9 mouse cellular contexts compared by ENCODE assay signal in the genomic region with DNA sequence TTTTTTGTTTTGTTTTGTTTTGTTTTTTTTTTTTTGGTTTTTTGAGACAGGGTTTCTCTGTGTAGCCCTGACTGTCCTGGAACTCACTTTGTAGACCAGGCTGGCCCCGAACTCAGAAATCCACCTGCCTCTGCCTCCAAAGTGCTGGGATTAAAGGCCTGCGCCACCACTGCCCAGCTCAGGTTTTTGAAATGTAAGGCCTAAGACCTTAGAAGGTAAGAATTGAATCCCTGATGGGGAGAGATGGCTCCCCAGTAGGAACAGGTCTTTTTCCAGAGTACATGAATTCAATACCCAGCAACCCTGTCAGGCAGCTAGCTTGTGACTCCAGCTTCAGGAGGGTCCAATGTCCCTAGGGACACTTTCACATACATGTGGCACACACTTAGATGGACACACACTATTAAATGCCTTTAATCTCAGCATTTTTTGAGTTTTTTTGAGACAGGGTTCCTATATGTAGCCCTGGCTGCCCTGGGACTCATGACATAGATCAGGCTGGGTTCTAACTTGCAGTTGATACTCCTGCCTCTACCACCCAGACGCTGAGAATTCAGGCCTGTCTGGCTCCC. TPM values are rescaled to one million over a fixed set of nuclear protein-coding genes. Genes with fewer than 3 reads are reported as not detected.
DNase-seq lines count a peak whose midpoint lies in the region; ATAC-seq and TF ChIP-seq lines count a peak whose summit lies in the region.
"Had no signal": no experiment of that assay in that cellular context is flagged by ENCODE, and none has a peak within 500 bp of the region (broad histone marks: within the 10 kb centered on the region; RNA-seq: fewer than 3 reads in every experiment).

No protein-coding gene starts in this region.

- no peaks in the 10 kb centered on the region for H3K9me3 ChIP-seq in forebrain, embryonic 15.5 days
- no peaks in the 10 kb centered on the region for H3K9me3 ChIP-seq in liver, postnatal 0 days (ENCODE audit: low read length)
- H3K9me3 ChIP-seq: embryonic facial prominence, embryonic 12.5 days had no signal

- H3K36me3 ChIP-seq in forebrain, embryonic 15.5 days = peaks cover under 1% of the 10 kb centered on the region; the same call in 1 of the 2 replicates
- peaks cover 9% of the 10 kb centered on the region for H3K36me3 ChIP-seq in liver, postnatal 0 days (replicated peaks; ENCODE audit: insufficient read depth, low read length)

- H3K4me2 ChIP-seq in forebrain, embryonic 15.5 days (replicated peaks) = no peak overlapping the region
- no peak overlapping the region for H3K4me2 ChIP-seq in liver, postnatal 0 days (ENCODE audit: low read depth, low read length)

- DNase-seq in cerebellum, adult 9-10 months = peak; percentile 61
- DNase-seq in cerebellum, adult 11 months = no peak
- no peak for DNase-seq in layer of hippocampus, adult 2 months (ENCODE audit: low spot score in 2 of 2)
- DNase-seq in layer of hippocampus, postnatal 14 days (ENCODE audit: low spot score in 2 of 2) = no peak
- no peak for DNase-seq in liver, postnatal 0 days
- DNase-seq in layer of hippocampus, adult 9-10 months (ENCODE audit: low spot score) = no peak

- H3K9ac ChIP-seq in forebrain, embryonic 15.5 days (replicated peaks) = no peak overlapping the region
- H3K9ac ChIP-seq in liver, postnatal 0 days (replicated peaks) = peak overlapping the region; percentile 36; the same call in 1 of the 2 replicates
- H3K9ac ChIP-seq: embryonic facial prominence, embryonic 12.5 days had no signal

- peak overlapping the region; percentile 100 for H3K27ac ChIP-seq in layer of hippocampus, adult 2 months
- peak overlapping the region; percentile 98 for H3K27ac ChIP-seq in forebrain, embryonic 15.5 days (replicated peaks)
- peak overlapping the region; percentile 100 for H3K27ac ChIP-seq in liver, postnatal 0 days (ENCODE audit: low read depth)

- TF ChIP-seq EP300 in liver, postnatal 0 days (IDR thresholded peaks at IDR 0.05; ENCODE audit: low read depth) = no peak

- H3K27me3 ChIP-seq in forebrain, embryonic 15.5 days = no peaks in the 10 kb centered on the region
- no peaks in the 10 kb centered on the region for H3K27me3 ChIP-seq in liver, postnatal 0 days (ENCODE audit: insufficient read depth, low read length)
- H3K27me3 ChIP-seq: embryonic facial prominence, embryonic 12.5 days had no signal

- no peak for ATAC-seq in forebrain, embryonic 15.5 days (replicated peaks)
- ATAC-seq in liver, postnatal 0 days = no peak
- no peak for ATAC-seq in megakaryocyte-erythroid progenitor cell, adult 5-6 weeks (replicated peaks; ENCODE audit: low FRiP score, low TSS enrichment, poor library complexity, severe bottlenecking)

- WGBS in forebrain, embryonic 15.5 days = 98% methylated on average over 3 of the region's 3 CpGs
- 81% methylated on average over 3 of the region's 3 CpGs for WGBS in liver, postnatal 0 days (ENCODE audit: insufficient replicate concordance)

- peaks cover 58% of the 10 kb centered on the region for H3K4me1 ChIP-seq in forebrain, embryonic 15.5 days
- peaks cover 40% of the 10 kb centered on the region for H3K4me1 ChIP-seq in liver, postnatal 0 days (ENCODE audit: insufficient read depth)

- no peak overlapping the region for H3K4me3 ChIP-seq in layer of hippocampus, adult 2 months
- no peak overlapping the region for H3K4me3 ChIP-seq in forebrain, embryonic 15.5 days
- H3K4me3 ChIP-seq in liver, postnatal 0 days (ENCODE audit: low read depth, low read length) = no peak overlapping the region

- TF ChIP-seq CTCF in layer of hippocampus, adult 2 months (conservative IDR thresholded peaks at IDR 0.05) = no peak
- no peak for TF ChIP-seq CTCF in liver, postnatal 0 days (IDR thresholded peaks at IDR 0.05; ENCODE audit: low read depth)

RNA-seq across cellular contexts. Expression of a gene that starts 1.0 kb away (rescaled TPM):
- 100 to 1,000 TPM; 713 to 818 TPM for total RNA-seq in layer of hippocampus, adult 2 months (2021)
- 100 to 1,000 TPM; 755 to 828 TPM for total RNA-seq in layer of hippocampus, postnatal 14 days (2021)
- 1,235 and 1,278 TPM in 2 replicates for polyA plus RNA-seq in forebrain, embryonic 15.5 days (2015; fragmentation: Nextera tagmentation; extraction: Ambion mirVana)
- polyA plus RNA-seq in liver, postnatal 0 days (2015; fragmentation: Nextera tagmentation; extraction: Ambion mirVana) = 369 and 531 TPM in 2 replicates
- 110 and 133 TPM in 2 replicates for total RNA-seq in megakaryocyte-erythroid progenitor cell, adult 5-6 weeks (2014; fragmentation: Nextera tagmentation)
- total RNA-seq in megakaryocyte-erythroid progenitor cell, adult 5-6 weeks (2017) = 202 and 258 TPM in 2 replicates

RNA-seq across cellular contexts. Expression of a gene that starts 1.9 kb away (rescaled TPM):
- total RNA-seq in layer of hippocampus, adult 2 months (2021) = not detected
- under 1 TPM; 0.28 to 0.52 TPM for total RNA-seq in layer of hippocampus, postnatal 14 days (2021)
- 0.55 TPM in 2 replicates for polyA plus RNA-seq in forebrain, embryonic 15.5 days (2015; fragmentation: Nextera tagmentation; extraction: Ambion mirVana)
- polyA plus RNA-seq in liver, postnatal 0 days (2015; fragmentation: Nextera tagmentation; extraction: Ambion mirVana) = 0.17 and 0.18 TPM in 2 replicates
- total RNA-seq in megakaryocyte-erythroid progenitor cell, adult 5-6 weeks (2014; fragmentation: Nextera tagmentation) = not detected in 2 replicates
- total RNA-seq in megakaryocyte-erythroid progenitor cell, adult 5-6 weeks (2017) = 0.56 TPM in 1 of 2 replicates, not detected in the other

RNA-seq across cellular contexts. Expression of a gene that starts 42.9 kb away (rescaled TPM):
- total RNA-seq in layer of hippocampus, adult 2 months (2021) = 10 to 100 TPM; 15.2 to 15.6 TPM
- 10 to 100 TPM; 12.4 to 13.8 TPM for total RNA-seq in layer of hippocampus, postnatal 14 days (2021)
- polyA plus RNA-seq in forebrain, embryonic 15.5 days (2015; fragmentation: Nextera tagmentation; extraction: Ambion mirVana) = 11.3 and 13.4 TPM in 2 replicates
- 3.3 and 3.4 TPM in 2 replicates for polyA plus RNA-seq in liver, postnatal 0 days (2015; fragmentation: Nextera tagmentation; extraction: Ambion mirVana)
- 21.2 and 34.5 TPM in 2 replicates for total RNA-seq in megakaryocyte-erythroid progenitor cell, adult 5-6 weeks (2014; fragmentation: Nextera tagmentation)
- total RNA-seq in megakaryocyte-erythroid progenitor cell, adult 5-6 weeks (2017) = 69.0 and 83.7 TPM in 2 replicates

RNA-seq across cellular contexts. Expression of a gene that starts 50.1 kb away (rescaled TPM):
- 10 to 100 TPM; 34.5 to 35.1 TPM for total RNA-seq in layer of hippocampus, adult 2 months (2021)
- total RNA-seq in layer of hippocampus, postnatal 14 days (2021) = 10 to 100 TPM; 46.1 to 54.3 TPM
- 27.7 and 28.5 TPM in 2 replicates for polyA plus RNA-seq in forebrain, embryonic 15.5 days (2015; fragmentation: Nextera tagmentation; extraction: Ambion mirVana)
- 105 and 109 TPM in 2 replicates for polyA plus RNA-seq in liver, postnatal 0 days (2015; fragmentation: Nextera tagmentation; extraction: Ambion mirVana)
- 71.7 and 85.8 TPM in 2 replicates for total RNA-seq in megakaryocyte-erythroid progenitor cell, adult 5-6 weeks (2014; fragmentation: Nextera tagmentation)
- total RNA-seq in megakaryocyte-erythroid progenitor cell, adult 5-6 weeks (2017) = 29.7 and 57.0 TPM in 2 replicates

RNA-seq across cellular contexts. Expression of a gene that starts 50.4 kb away (rescaled TPM):
- total RNA-seq in layer of hippocampus, adult 2 months (2021) = 100 to 1,000 TPM in 1 of 2 experiments, 10 to 100 TPM in 1; 93.2 to 107 TPM
- total RNA-seq in layer of hippocampus, postnatal 14 days (2021) = 10 to 100 TPM; 89.0 to 90.0 TPM
- polyA plus RNA-seq in forebrain, embryonic 15.5 days (2015; fragmentation: Nextera tagmentation; extraction: Ambion mirVana) = 35.9 and 38.0 TPM in 2 replicates
- 20.2 and 20.9 TPM in 2 replicates for polyA plus RNA-seq in liver, postnatal 0 days (2015; fragmentation: Nextera tagmentation; extraction: Ambion mirVana)
- total RNA-seq in megakaryocyte-erythroid progenitor cell, adult 5-6 weeks (2014; fragmentation: Nextera tagmentation) = 37.4 and 77.0 TPM in 2 replicates
- total RNA-seq in megakaryocyte-erythroid progenitor cell, adult 5-6 weeks (2017) = 28.5 and 31.3 TPM in 2 replicates
